Mouse (Mus musculus) skeletal muscle tissue, adult 2 months (tissue): ENCODE data around the gene Med11.
"Not testable (repeated sequence)": the region's sequence is repeated elsewhere in the genome, so short reads cannot be mapped to it uniquely, and the experiment has no call there.

Experiments used
- DNase-seq: peaks from one replicate; pipeline ENCODE4 v3.0.0-alpha.2; 2012; ENCODE audit warnings: low read depth, low spot score

The Med11 gene

DNA sequence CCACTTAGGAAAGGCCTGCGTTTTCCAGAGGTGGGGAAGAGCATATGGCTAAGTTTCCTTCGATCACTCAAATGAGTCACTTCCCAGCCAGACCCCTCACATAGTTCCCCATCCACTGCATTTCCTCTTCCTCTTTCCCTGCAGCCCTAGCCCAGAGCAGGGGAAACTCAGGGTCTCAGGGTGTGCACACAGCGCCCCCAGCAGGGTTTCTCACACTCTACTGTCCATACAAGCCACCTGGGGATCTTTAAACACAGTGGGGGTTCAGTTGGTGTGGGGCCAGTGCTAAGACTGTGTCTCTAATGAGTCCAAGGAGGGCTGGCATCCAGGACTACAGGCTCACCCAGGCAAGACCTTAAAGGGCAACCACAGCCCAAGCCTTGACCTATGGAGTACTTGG, 5.0 kb upstream of the Med11 start:
- no peak for DNase-seq

DNA sequence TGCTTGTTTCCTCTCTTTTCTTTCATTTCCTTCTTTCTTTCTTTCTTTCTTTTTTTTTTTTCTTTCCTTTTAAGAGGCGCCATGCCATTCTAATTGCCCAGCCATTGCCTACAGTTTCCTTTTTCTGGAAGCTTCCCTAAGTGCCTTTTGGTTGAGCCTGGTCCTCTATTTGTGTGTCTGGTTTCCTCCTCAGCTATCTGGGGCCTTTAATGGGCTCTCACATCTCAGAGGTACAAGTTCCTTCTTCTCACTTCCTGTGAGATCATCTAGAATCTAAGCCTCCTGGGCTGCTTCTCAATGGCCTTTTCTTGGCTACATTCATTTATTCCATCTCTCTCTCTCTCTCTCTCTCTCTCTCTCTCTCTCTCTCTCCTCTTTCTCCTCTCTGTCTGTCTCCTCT, 4.3 kb upstream of the Med11 start:
- DNase-seq = no peak

DNA sequence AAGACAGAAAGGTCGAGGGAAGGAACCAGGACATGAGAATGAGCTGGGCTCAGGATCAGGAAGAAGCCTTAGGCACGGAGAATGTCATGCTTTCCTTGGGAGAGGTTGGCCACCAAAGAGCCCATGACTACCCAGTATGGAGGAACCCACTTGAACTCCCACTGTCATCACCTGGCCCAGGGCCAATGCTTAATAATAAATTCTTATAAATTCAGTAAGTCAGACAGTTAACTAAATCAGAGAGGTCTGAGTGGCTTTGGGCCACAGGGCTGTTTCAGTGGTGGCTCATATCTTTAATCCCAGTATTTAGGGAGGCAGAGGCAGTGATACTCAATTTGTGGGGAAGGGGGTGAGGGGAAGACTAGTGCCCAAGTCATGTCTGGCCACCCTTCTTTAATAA, 793 bp upstream of the Med11 start:
- DNase-seq = no peak

DNA sequence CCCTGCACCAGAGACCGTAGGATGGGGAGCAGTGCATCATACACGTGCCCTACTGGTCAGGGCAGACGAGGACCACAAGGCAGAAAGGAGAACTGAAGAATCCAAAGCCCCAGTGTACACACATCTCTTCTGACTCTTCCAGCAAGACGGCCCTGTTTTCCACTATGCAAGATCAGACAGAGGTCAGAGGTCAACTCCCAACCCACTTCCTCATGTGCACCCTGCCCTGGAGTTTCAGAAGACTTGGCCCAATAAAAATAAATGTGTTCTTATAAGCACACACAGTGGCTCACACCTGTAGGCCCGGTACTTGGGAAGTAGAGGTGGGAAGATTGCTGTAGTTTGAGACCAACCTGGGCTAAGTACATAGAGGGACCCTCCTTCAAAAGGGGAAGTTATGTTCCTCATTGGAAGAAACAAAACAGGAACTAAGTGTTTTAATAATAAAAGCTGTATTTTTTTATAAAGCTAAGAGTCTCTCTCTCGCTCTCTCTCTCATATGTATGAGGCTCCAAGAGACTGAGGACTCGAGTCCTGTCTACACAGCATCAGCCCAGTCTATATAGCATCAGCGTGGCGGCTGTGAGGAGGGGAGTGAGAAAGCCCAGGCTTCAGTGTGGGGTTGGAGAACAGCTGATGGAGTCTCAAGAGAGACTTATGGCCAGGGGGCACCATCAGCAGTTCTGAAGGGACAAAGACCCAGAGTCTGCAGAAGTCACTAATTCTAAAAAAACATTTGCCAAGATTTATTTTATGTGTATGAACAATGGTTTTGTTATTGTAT, 1.7 kb downstream of the Med11 start:
- DNase-seq = no peak

DNA sequence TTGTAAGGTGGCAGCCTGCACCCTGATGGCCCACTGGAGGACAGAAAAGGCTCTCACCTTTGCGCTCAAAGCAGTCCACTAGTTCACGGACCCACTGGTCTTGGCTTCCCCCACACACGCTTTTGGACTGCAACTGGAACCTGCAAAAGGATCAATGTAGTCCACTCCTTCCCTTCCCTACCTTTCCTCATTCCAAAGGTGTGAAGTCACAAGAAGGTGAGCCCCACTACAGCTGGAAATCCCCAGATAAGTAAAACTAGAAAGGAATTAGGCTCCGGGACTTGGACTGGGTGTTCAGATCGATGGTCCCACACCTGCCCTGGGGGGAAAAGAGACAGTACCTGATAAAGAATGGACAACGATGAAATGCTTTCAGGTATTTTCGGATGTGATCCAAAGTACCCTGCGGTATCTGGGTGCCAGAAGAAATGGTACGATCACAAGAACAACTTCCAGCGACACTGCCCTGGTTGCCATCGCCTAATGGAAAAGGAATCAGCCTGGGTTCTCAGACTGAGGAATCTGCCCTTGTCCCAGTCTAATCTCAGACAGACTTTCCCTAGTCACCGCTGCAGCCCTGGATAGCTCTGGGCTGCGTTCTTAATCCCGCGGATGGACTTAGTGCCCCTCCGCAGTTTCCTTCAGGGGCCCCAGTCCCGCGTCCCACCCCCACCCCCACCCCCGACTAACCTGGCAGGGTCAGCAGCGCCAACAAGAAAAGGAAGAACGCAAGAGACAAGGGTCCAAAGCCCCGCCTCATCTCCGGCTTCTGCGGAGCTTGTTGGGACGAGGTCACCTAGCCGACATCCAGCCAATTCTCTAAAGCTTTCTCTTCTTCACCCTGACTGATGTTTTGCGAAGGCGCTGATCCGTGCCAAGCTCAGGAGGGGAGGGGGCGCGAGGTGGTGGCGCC, 7.2 kb downstream of the Med11 start, which contains the start of gene Zmynd15:
Gene Zmynd15, plus strand, starts transcription at position 746 of the 913 bp plus-strand sequence.
- DNase-seq = no peak

DNA sequence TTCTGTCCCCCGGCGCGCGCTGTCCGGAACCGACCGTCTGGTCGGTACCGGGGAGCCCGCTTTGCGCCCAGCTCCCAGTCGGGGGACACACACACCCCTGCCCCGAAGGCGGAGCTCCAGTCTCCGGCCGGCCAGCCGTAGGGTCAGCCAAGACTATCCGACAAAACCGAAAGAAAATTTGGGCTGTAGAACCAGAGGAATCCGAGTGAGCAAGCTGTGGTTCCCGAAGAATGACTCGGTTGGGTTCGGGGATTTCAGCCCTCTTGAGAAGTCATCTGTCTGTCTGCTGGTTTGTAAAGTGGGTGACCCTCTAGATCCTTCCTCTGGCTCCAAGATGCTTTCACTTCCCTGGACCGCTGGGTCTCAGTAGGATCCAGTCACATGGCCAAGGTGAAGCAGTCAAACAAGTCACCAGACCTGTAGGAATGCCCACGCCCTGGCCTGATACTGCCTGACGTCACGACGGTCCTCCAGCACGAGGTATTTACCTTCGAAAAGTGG, 7.9 kb downstream of the Med11 start, which contains the start of gene Cxcl16:
Gene Cxcl16, minus strand, starts transcription at position 384 of the 501 bp plus-strand sequence.
- no peak for DNase-seq

DNA sequence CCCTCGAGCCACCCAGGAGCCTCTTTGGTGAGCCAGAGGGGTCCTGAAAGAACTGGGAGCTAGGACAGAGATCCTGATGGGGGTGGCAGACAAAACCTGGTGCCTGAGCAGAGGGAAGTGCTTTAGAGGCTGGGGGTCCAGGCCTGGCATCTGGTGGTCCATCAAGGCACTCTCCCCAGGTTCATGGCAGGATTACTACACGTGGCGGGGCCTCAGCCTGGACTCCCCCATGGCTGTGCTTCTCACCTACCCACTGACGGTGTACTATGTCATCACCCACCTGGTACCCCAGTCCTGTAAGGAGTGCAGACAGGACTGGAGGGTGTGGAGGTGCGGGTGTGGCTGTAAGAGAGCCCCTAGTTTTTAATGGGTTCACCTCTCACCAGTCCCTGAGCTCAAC, 12.3 kb downstream of the Med11 start:
- no peak for DNase-seq

DNA sequence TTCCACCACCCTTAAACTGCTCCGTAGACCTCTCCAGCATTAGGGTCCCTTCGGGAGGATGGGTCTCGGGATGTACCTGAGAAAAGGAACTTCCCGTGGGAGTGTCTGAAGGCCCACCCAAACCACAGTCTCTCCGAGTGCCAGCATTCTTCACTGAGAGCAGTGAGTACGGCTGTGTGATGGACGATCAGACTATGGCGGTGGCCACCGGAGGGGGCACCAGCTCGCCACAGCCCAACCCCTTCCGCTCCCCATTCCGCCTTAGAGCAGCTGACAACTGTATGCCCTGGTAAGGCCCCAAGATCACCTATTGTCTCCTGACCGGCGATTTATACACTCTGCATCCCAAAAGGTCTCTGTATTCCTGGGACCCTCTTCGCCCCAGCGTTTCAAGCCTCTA, 13.5 kb downstream of the Med11 start:
- no peak for DNase-seq

DNA sequence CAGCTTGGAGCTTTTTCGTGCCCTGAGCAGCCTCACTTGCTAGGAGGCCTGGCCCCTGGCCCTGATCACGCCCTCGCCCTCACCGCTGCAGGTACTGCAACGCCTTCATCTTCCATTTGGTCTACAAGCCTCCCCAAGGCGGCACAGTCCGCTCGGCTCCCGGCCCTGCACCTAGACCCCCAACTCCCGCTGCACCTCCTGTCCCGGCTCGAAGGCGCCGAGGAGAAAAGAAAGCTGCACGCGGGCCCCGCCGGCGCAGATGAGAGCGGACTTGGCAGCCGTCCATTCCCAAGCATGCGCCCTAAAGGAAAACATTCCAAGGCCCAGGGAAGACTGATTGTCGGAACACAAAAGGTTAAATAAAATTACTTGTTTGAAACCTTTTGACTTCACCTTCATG, 14.1 kb downstream of the Med11 start:
- DNase-seq = no peak

DNA sequence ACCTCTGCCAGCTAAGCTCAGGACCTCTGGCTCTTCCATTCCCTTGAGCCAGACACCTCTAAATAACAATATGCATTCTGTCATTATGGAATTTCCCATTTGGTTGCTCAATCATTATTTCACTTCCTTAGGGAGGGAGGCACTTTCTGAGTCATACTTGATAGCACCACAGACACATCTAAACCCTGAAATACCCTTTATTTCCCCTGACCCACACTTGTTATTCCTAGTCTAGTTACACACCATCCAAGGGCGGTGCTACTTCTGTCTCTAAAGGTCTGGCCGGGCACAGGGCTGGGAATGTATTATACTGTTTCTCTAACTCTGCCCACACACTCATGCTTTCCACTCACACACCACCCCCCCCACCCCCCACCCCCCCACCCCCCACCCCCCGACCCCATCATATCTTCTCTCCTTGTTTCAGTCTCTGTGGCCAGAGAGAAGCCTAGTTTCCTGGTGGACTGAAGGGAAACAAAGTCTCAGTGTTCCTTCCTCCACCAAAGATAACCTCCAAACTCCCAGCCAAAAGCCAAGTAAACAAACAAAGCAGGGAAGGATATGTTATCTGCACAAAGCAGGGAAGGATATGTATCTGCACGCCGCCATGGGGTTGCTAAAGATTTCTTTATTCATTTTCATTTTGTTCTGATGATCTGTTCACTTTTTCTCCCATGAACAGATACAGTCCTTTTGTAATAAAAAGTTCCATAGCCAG, 16.3 kb downstream of the Med11 start:
- DNase-seq = no peak

DNA sequence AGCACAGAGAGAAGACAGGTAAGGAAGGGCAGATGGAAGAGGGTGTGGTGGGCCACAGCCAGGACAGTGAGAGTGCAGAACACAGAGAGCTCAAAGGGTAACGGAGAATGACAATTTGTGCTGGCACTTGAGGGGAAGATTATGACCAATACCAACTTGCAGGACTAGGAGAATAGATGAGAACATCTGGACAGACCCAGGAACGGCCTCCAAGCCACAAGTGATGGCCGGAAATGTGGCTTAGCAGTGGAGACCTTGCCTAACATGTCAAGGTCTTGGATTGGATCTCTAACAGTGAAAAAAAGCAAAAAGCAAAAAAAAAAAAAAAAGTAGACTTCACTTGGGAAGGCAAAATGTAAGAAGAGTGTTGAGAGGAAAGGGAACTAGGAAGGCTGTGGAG, 18.0 kb downstream of the Med11 start:
- DNase-seq = no peak

DNA sequence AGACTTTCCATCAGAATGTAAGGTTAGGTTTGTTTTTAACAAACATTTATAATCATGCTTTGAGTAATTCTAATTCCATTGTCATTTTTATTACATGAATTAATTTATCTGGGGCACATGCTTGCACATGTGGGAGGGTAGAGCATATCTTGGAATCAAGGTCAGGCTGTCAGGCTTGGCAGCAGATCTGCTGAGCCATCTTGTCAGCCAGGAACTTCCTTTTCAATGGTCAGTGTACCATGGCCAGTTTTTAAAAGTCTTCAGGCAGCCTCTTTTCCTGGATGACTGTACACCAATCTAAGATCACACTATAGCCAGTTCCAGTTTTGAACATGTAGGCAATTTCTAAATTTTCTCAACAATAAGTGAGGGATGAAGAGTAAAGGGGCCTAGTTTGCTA, 21.0 kb downstream of the Med11 start:
- no peak for DNase-seq

DNA sequence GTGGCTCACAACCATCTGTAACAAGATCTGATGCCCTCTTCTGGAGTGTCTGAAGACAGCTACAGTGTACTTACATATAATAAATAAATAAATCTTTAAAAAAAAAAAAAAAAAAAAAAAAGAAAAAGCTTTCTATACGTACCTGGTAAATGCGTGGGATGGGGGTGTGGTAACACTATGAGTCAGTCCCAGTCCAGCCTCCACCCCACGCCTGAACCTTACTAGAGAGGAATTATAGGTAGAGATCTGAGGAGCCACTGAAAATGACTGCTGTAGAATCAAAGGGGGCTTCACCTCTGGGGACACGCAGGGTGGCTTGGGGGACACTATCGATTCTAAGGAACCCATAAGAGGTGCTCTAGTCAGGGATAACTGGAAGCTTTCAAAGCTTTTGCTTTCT, 21.6 kb downstream of the Med11 start:
- not testable (repeated sequence) for DNase-seq

DNA sequence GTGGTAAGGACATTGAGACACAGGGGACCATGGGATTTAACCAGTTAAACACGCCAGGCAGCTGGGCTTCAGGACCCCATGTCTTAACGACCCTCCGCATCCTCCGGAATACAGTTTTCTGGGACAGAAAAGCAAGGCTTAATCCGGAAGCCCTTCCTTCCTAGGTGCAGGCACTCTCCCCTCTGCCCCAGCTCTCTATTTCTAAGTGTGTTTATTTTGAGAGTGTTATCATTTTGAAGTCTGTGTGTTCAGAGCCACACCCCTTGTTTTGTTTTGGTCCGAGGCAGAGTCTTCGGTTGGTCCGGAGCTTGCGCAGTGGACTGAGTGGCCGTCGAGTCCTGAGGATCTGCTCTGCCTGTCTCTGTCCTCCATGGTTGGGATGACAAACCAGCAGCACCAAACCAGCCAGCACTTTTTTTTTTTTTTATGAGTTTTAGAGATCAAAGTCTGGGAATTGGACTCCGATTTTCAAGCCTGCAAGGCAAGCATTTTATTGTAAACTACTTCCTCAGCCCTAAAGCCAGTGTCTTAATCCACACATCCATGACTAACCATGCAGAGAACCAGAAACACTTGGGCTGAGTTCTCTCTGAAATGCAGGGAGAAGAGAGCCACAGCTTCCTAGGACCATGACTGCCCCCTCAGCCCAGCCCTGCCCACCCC, 23.3 kb downstream of the Med11 start:
- DNase-seq = no peak

DNA sequence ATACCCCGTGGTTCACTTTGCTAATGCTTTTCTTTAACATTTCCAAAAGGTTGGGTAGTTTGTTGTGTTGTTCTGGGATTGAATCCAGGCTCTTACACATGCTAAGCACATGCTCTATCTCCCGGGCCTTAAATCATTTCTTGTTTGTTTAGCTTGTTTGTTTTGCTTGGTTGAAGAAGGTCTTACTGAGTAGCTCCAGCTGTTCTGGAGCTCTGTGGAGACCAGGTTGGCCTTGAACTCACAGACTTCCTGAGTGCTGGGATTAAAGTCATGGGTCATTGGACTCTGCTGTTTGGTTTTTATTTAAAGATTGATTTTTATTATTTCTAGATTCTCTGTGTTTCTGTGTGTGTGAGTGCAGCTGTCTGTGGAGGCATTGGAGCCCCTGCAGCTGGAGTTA, 33.8 kb downstream of the Med11 start:
- DNase-seq = no peak

DNA sequence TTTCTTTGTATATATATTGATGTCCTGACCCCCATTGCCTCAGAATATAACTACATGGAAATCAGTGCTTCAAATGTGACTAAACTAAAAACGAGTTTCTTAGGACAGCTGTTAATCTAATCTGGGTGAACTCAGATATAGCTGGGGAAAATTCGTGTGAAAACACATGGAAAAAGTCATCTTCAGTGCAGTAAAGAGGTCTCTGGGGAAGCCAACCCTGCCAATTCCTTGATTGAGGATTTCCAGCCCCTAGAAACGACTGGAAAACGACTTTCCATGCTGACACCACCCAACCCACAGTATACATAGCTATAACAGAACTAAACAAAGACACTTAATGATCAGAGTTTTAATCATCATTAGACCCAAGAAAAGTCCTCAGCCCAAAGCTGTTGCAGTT, 36.1 kb downstream of the Med11 start:
- peak; percentile 25 for DNase-seq

DNA sequence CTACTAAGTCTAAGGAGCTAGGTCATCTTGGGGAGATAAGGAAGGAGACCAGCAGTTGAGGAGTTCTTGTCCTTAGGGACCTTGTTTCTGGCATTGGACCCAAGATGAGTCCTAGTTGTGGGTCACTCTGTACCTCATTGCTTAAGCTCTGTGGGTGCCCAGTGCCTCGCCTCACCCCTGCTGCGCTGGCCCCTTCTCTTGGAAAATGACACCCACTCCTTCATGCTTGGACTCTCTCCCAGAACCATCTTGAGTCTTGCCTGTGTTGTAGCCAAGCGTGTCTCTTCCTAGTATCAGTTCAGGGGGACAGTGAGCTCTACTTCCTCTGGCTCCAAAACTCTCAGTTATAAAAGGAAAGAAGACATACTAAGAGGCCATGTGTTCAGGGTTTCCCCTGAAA, 37.4 kb downstream of the Med11 start:
- DNase-seq = peak; percentile 84

DNA sequence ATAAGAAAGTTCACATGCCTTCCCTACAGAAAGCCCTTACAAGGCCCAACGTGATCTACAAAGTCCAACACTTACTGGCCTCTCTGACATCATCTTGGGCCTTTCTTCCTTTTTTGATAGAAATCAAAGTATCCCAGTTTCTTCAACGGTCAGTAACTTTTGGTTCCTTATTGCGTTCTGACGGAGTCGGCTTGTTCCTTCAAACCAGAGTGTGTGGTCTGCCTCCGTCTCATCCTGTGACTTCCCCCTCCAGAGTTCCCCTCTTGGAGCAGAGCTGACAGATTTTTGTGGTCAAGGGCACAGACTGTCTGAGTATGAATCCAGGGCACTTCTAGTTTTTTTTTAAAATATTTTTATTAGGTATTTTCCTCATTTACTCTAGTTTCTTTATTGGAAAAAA, 38.0 kb downstream of the Med11 start:
- peak; percentile 25 for DNase-seq

DNA sequence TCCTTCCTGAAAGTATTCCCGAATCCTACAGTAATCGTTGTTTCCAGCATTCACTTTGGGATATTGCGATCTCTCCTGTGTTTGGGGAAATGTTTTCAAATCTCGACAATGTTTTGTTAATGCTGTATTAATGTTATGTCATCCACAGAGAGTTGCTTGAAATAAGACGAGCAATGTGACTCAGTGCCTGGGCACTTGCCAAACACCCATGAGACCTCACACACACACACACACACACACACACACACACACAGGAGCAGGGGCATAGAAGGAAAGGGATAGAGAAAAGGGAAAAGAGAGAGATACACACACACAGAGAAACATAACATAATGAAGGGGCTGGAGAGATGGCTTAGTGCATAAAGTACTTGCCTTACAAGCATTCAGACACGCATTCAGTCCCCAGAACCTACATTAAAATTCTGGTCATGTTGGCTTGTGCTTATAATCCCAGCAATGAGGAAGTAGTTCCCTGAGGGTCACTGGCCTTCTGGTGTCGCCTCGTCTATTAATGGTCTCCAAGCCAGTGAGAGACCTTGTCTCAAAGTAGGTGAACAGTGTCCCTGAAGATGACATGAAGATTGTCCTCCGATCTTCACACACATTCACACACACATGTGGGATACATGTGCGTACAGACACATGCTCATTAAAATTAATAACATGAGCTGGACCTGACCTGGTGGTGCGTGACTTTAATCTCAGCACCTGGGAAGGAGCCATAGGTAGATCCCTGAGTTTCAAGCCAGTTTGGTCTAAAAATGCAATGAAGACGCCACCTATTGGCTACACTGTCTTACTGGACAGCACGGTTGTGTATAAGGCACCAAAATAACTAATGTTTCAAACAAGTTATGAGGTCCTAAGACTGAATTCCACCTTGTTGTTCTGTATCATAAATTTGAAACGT, 48.1 kb downstream of the Med11 start:
- DNase-seq = no peak

DNA sequence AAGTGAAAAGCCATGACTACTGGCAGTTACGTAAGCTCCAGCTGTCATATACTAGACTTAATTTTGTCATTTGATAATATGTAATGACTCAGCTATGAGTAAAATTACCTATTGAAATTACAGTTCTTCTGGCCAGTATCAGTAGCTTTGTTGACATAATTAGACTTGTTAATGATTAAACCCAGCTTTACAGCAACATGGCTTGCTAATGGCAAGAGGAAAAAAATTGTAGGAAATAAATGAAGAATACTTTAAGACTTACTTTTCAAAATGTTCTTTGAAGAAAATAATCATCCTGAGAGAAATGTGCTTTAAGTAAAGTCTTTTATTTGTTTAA, 48.7 kb downstream of the Med11 start:
- no peak for DNase-seq
